Mouse (Mus musculus) adrenal gland, adult (tissue): ENCODE results near the gene Inpp5a.

Experiments used
- DNase-seq, 2 experiments: peaks; one replicate each; pipeline ENCODE4 v3.0.0; 2022 to 2023; ENCODE audit warnings: low spot score in 1 of 2; ENCODE audit not compliant: inconsistent age in 2 of 2

Gene Inpp5a

GRCm38 (mm10) chr7:139566533-139566932, 177.6 kb downstream of the Inpp5a start:
- DNase-seq, result no peak

- DNase-seq, result no peak
These were observed 181.9 kb downstream of the Inpp5a start for GRCm38 (mm10) chr7:139570788-139571187.

GRCm38 (mm10) chr7:139572665-139573064, 183.8 kb downstream of the Inpp5a start:
- DNase-seq, result no peak

- DNase-seq, result no peak
These were observed 187.3 kb downstream of the Inpp5a start for GRCm38 (mm10) chr7:139576064-139576686.

GRCm38 (mm10) chr7:139579261-139579905, 190.5 kb downstream of the Inpp5a start:
- peak; percentile 28 to 71 for DNase-seq

- peak in 1 of 2 experiments; percentile 57 for DNase-seq
These were observed 192.2 kb downstream of the Inpp5a start for GRCm38 (mm10) chr7:139580851-139581775.

GRCm38 (mm10) chr7:139581801-139582571, 193.1 kb downstream of the Inpp5a start:
- DNase-seq, result peak; percentile 13 to 70

GRCm38 (mm10) chr7:139582595-139582994, 193.7 kb downstream of the Inpp5a start, which contains the start of gene Nkx6-2:
Gene Nkx6-2 (minus strand): TSS chr7:139582797.
- peak; percentile 54 to 77 for DNase-seq

GRCm38 (mm10) chr7:139583094-139583737, 194.3 kb downstream of the Inpp5a start:
- DNase-seq, result no peak

GRCm38 (mm10) chr7:139584221-139585175, 195.6 kb downstream of the Inpp5a start:
- DNase-seq, result peak in 1 of 2 experiments; percentile 67

GRCm38 (mm10) chr7:139585183-139585821, 196.4 kb downstream of the Inpp5a start:
- DNase-seq, result peak in 1 of 2 experiments; percentile 39

GRCm38 (mm10) chr7:139587919-139588318, 199.0 kb downstream of the Inpp5a start:
- no peak for DNase-seq

- DNase-seq, result peak; percentile 31 to 73
These were observed 201.4 kb downstream of the Inpp5a start for GRCm38 (mm10) chr7:139590302-139590701.

- no peak for DNase-seq
These were observed 202.4 kb downstream of the Inpp5a start for GRCm38 (mm10) chr7:139591311-139591710.

GRCm38 (mm10) chr7:139595311-139595710, 206.4 kb downstream of the Inpp5a start:
- no peak for DNase-seq

- DNase-seq, result no peak
These were observed 207.0 kb downstream of the Inpp5a start for GRCm38 (mm10) chr7:139595862-139596261.

- DNase-seq, result no peak
These were observed 221.4 kb downstream of the Inpp5a start for GRCm38 (mm10) chr7:139610328-139610727.
